Mouse (Mus musculus): ENCODE data around the gene Nr6a1.

The Nr6a1 gene

GRCm38 (mm10) chr2:38782731-38783130 is 144.8 kb downstream of the Nr6a1 start:
- no peak for DNase-seq (ENCODE audit: low read depth, low spot score)

GRCm38 (mm10) chr2:38781945-38782720 is 145.4 kb downstream of the Nr6a1 start:
- no peak for DNase-seq (ENCODE audit: low read depth, low spot score)

GRCm38 (mm10) chr2:38779939-38780338 is 147.5 kb downstream of the Nr6a1 start:
- DNase-seq (ENCODE audit: low read depth, low spot score), result no peak

- no peak for DNase-seq (ENCODE audit: low read depth, low spot score)
Measured at GRCm38 (mm10) chr2:38777326-38777725, 150.2 kb downstream of the Nr6a1 start.

GRCm38 (mm10) chr2:38774936-38775335 is 152.6 kb downstream of the Nr6a1 start:
- no peak for DNase-seq (ENCODE audit: low read depth, low spot score)

GRCm38 (mm10) chr2:38771478-38771797 is 156.1 kb downstream of the Nr6a1 start:
- DNase-seq (ENCODE audit: low read depth, low spot score), result no peak

GRCm38 (mm10) chr2:38770772-38771477 is 156.6 kb downstream of the Nr6a1 start:
- no peak for DNase-seq (ENCODE audit: low read depth, low spot score)

GRCm38 (mm10) chr2:38767177-38767931 is 160.1 kb downstream of the Nr6a1 start:
- DNase-seq (ENCODE audit: low read depth, low spot score), result no peak

- no peak for DNase-seq (ENCODE audit: low read depth, low spot score)
Measured at GRCm38 (mm10) chr2:38739847-38740246, 187.6 kb downstream of the Nr6a1 start.

- DNase-seq (ENCODE audit: low read depth, low spot score), result peak; percentile 36
Measured at GRCm38 (mm10) chr2:38739410-38739809, 188.1 kb downstream of the Nr6a1 start.

- no peak for DNase-seq (ENCODE audit: low read depth, low spot score)
Measured at GRCm38 (mm10) chr2:38738601-38739301, 188.7 kb downstream of the Nr6a1 start.

GRCm38 (mm10) chr2:38735740-38736139 is 191.7 kb downstream of the Nr6a1 start:
- DNase-seq (ENCODE audit: low read depth, low spot score), result no peak

- DNase-seq (ENCODE audit: low read depth, low spot score), result no peak
Measured at GRCm38 (mm10) chr2:38734721-38735120, 192.8 kb downstream of the Nr6a1 start.

GRCm38 (mm10) chr2:38730331-38730827 is 197.1 kb downstream of the Nr6a1 start:
- DNase-seq (ENCODE audit: low read depth, low spot score), result no peak

GRCm38 (mm10) chr2:38725427-38725826 is 202.1 kb downstream of the Nr6a1 start:
- no peak for DNase-seq (ENCODE audit: low read depth, low spot score)

- no peak for DNase-seq (ENCODE audit: low read depth, low spot score)
Measured at GRCm38 (mm10) chr2:38723378-38723777, 204.1 kb downstream of the Nr6a1 start.

GRCm38 (mm10) chr2:38722076-38722475 is 205.4 kb downstream of the Nr6a1 start:
- DNase-seq (ENCODE audit: low read depth, low spot score), result no peak

GRCm38 (mm10) chr2:38720661-38721060 is 206.8 kb downstream of the Nr6a1 start:
- no peak for DNase-seq (ENCODE audit: low read depth, low spot score)

- no peak for DNase-seq (ENCODE audit: low read depth, low spot score)
Measured at GRCm38 (mm10) chr2:38719354-38719753, 208.1 kb downstream of the Nr6a1 start.

GRCm38 (mm10) chr2:38718676-38719075 is 208.8 kb downstream of the Nr6a1 start:
- no peak for DNase-seq (ENCODE audit: low read depth, low spot score)

- no peak for DNase-seq (ENCODE audit: low read depth, low spot score)
Measured at GRCm38 (mm10) chr2:38717436-38717835, 210.1 kb downstream of the Nr6a1 start.

- no peak for DNase-seq (ENCODE audit: low read depth, low spot score)
Measured at GRCm38 (mm10) chr2:38714324-38714723, 213.2 kb downstream of the Nr6a1 start, which contains the start of gene Nr5a1. Nr5a1 (minus strand) TSS chr2:38714542.
